Mouse (Mus musculus) testis, postnatal 10 days (tissue): ENCODE measurements around the gene C530025M09Rik.

Experiments
- DNase-seq: peaks from one replicate; pipeline ENCODE4 v3.0.0; 2021; ENCODE audit warnings: low spot score

C530025M09Rik gene

GRCm38 (mm10) chr2:149804599-149805140 is 26.3 kb downstream of the C530025M09Rik start:
- DNase-seq = no peak

- DNase-seq = no peak
These were observed 32.4 kb downstream of the C530025M09Rik start for GRCm38 (mm10) chr2:149798613-149799012.
